Mouse (Mus musculus) spleen, embryonic (tissue): Measurements from ENCODE around the gene Olfr561.

Source experiments
- CTCF ChIA-PET: fragments of 350-600 bp; sonication (Branson Sonifier 250); formaldehyde crosslinking; loops from one replicate; lab custom pipeline; 2022; lab: Charles Lee

Olfr561 gene

DNA sequence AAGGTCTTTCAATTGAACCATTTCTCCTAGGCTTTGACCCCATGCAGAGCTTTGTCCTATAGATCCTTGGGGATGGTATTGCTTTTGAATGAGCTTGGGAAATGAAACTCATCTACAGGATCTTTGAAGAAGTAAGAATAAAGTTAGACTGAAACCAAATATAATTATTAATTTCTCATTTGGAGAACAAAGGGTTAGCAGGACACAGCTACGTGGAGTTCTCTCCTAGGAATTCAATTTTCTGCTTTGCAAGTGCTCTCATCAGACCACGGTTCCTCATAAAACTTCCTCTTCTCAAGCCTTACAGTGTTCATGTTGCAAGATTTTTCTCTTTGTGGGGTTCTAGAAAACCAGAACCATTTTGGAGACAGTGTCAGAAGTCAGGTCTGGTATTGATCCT is at the start of gene Olfr561:
TSS of gene Olfr561 (plus strand) at position 301 of the 400 bp plus-strand sequence.
- CTCF ChIA-PET, result interaction anchor here (0.6 kb wide), 1 partner anchor 172 kb away, joined by 8 read pairs; no protein-coding TSS in a partner anchor

DNA sequence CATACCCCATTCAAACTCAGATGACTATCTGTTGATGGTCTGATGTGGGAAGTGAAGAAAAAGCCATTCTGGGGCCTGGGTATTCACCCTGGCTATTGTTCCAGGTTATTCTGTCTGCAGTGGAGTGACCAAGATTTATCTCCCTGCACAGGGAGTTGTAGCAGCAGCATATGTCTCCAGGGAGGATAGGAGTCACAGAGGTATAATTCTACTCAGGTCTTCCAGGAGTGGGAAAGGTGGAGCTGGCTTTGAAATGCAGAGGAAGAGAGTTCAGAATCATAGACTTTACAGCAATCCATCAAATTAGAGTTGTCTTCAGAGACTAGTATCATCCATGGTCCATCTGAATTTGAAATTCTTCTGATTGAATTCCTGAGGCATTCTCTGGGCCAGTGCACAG is 43.6 kb upstream of the Olfr561 start, which contains the start of gene Olfr559:
TSS of gene Olfr559 (minus strand) at position 101 of the 400 bp plus-strand sequence.
- CTCF ChIA-PET, result no interaction called here

DNA sequence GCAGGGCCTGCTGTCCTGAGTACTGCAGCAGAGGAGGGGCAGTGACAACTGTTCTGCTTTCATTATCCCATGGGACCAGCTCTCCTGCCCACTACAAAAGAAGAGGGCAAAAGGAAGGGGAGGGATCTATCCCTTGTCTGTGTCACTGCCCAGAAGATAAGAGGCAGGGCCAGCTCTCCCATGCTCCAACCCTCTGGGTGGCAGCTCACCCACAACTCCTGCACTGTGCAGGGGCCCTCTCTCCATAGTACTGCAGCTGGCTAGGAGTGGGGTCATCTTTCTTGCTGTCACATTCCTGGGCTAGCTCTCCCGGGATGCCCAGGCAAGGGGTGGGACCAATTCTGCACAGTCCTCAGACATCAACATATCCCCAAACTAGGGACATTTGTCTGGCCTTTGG is 37.2 kb upstream of the Olfr561 start:
- CTCF ChIA-PET, result no interaction called here

GRCm38 (mm10) chr7:102737705-102738104 is 33.3 kb upstream of the Olfr561 start:
- CTCF ChIA-PET, result no interaction called here

GRCm38 (mm10) chr7:102752086-102752485 is 18.9 kb upstream of the Olfr561 start:
- CTCF ChIA-PET, result no interaction called here

DNA sequence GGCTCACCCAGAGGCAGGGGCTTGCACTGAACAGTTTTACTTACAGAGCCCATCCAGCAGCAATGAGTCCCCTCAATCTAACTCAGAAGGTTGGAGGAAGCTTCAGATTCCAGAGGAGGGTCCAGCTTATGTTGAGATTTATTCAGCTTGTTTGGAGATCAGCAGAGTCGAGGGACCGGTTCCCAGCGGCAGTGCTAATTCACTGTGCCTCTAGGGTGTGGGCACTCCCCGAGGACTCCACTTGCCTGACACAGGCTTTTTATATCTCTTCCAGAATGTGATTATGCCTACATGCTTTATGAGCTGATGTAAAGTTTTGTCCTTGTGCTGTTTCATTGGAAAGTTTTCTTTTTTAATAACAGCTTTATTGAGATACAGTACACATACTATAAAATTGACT is 11.8 kb upstream of the Olfr561 start, which contains the start of the genes Olfr560 and Olfr78:
TSS of gene Olfr560 (minus strand) at position 101 of the 400 bp plus-strand sequence.
TSS of gene Olfr78 (minus strand) at position 206 of the 400 bp plus-strand sequence.
- CTCF ChIA-PET, result no interaction called here

DNA sequence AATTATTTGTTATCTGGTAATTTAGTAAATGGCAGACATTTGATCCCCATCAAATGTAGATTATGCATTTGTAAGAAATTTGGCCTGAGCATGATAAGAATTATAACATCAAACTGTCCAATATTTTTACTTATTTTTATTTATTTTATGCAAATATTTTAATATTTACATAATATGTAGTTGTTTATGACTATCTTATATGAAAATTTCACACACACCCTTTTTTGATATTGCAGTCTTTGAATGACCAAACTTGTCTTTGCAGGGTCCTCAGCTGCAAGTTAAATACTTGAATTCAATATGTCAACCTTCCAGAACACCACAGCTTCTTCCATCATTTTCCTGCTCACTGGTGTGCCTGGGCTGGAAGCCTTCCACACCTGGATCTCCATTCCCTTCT is 32.2 kb downstream of the Olfr561 start, which contains the start of gene Olfr564:
TSS of gene Olfr564 (plus strand) at position 301 of the 400 bp plus-strand sequence.
- CTCF ChIA-PET, result no interaction called here
